Mouse (Mus musculus): ENCODE data around the gene Zbtb20.
"Not testable (repeated sequence)": the region's sequence is repeated elsewhere in the genome, so short reads cannot be mapped to it uniquely, and the experiment has no call there.

The Zbtb20 gene

GRCm38 (mm10) chr16:42908896-42909295 lies 33.2 kb downstream of the Zbtb20 start:
- ATAC-seq (ENCODE audit: insufficient number of reproducible peaks, low FRiP score, low TSS enrichment) = no peak

DNA sequence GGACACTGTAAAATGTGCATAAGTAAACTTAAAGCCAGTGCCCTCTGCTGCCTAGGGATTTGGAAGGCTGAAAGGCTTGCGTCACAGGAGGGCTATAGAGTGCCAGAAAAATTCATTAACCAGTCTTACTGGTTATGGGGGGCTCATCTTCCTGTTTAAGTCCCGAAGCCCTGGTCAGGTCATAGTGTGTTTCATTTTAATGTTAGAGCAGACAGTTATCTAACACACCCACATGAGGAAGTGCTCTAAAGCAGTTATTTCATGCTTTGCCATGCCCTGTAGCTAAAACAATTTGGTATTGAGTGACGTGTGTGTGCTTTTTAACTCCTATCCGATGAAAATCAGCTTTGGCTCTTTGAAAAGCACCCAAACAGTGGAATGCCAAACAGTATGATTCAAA lies 34.3 kb downstream of the Zbtb20 start:
- ATAC-seq (ENCODE audit: insufficient number of reproducible peaks, low FRiP score, low TSS enrichment) = no peak

DNA sequence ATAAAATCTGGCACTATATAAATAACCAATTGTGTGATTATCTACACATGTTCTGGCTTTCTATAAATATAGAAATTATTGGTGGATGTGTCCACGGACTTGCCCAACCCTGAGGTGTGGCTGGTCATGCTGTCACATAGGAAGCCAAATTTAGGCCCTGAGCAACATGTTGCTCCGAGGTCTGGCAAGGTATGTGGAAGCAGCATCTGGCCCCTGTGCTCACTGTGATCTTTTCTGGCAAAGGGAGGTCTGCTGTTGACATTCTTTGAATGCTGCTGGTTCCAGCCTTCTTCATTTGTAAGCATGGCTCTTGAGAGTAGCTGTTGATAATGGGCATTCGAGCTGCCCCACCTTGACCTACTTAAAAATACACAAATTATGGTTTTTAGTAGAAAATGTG lies 35.0 kb downstream of the Zbtb20 start:
- 0 out of 2 replicates have a peak, but pooled peaks have one; percentile 56 for ATAC-seq (ENCODE audit: insufficient number of reproducible peaks, low FRiP score, low TSS enrichment)

GRCm38 (mm10) chr16:42911326-42911725 lies 35.6 kb downstream of the Zbtb20 start:
- ATAC-seq (ENCODE audit: insufficient number of reproducible peaks, low FRiP score, low TSS enrichment) = no peak

DNA sequence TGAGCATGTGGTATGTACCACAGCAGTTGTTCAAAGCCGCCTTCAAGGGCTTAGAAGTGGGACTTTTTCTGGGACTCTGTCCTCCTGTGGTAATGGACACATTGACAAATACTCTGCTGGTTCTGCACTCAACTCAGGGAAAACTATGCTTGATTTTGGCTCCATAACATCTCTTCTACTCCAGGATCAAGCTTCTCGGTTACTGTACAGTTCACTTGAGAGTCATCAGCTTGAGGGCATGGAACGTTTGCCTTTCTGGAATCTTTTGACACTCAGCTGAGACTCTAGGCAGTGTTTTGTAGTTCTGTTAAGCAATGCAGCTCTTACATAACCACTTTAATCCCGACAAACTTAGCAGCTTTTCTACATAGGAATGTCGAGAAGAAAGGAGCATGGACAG lies 36.1 kb downstream of the Zbtb20 start:
- no peak for ATAC-seq (ENCODE audit: insufficient number of reproducible peaks, low FRiP score, low TSS enrichment)

DNA sequence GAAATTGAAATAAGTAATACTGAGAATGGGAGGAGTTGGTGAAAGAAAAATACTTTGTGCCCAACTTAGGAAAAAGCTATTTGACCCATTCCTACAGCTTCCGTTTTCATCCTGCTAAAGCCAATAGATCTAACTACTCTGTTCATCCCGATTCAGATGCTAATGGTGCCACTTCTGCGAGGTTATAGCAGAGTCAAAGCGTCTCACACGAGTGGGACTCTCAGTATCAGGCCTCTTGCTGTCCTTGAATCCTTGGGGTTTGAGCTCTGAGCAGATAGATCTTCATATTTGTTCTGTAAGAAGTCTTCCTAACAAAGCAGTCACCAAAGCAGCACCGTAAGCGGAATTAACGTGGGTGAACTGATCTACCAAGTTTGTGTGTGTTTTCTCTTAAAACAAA lies 37.6 kb downstream of the Zbtb20 start:
- ATAC-seq (ENCODE audit: insufficient number of reproducible peaks, low FRiP score, low TSS enrichment) = no peak

DNA sequence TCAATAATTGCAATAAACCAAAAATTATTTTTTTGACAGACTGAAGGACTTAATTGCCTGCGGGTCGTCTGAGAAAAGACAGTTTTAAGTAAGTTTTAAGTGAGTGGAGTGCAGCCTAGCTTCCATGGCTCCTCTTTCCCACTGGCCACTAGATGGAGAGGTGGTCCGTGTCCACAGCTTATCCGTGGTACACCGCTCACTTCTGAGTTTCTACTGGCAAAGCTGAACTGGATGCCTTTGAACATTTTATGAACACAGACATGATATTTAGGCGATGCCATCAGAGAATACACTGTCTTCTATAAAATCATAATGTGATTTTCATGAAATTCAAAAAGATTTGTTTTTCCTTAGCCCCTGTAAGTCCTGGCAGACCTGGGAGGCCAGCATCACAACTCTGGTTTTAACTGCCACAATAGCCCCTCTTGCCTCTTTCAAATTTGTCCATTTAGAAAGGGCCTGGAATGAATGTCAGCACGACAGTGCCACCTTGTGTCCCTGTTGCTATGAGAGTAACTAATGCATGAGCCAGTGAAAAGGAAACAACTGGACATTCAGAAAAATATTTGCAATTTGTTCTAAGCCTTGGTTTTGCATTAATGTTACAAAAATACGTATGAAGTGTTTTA lies 38.9 kb downstream of the Zbtb20 start:
- no peak; the same call in 1 of the 2 replicates for ATAC-seq (ENCODE audit: insufficient number of reproducible peaks, low FRiP score, low TSS enrichment)

DNA sequence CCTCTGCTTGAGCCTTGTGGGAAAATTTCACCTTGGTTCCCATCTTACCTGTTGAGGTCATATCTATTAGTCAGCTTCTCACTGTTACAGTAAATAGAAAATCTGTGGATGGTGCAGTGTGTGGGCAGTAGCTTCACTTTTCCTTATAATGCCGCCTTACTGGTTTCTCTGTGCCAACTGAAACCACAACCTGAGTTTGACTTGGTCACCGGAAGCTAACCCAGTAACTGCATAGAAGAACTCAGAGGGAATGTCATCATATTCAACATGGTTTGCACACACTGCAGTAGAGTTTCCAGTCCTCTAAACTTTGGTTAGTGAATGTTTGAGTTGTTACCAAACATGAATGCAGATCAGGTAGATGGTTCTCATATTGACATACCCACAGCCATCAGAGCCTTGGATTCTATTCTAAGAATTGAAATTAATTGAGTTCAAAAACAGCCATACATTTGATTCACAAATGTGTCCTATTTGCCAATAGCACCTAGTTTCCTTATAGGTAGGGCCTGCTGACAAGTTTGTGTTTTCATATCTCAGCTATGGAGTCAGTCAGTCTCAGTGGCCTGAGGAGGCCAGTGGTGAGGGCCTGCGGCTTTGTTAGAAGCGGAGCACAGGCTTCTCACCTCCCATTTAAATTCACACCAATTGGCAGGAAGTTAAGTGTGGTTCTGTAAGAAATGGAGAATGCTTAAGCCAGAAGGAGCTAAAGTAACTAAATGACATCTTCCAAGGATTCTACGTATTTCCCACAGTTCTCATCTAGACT lies 44.5 kb downstream of the Zbtb20 start:
- ATAC-seq (ENCODE audit: insufficient number of reproducible peaks, low FRiP score, low TSS enrichment) = no peak

DNA sequence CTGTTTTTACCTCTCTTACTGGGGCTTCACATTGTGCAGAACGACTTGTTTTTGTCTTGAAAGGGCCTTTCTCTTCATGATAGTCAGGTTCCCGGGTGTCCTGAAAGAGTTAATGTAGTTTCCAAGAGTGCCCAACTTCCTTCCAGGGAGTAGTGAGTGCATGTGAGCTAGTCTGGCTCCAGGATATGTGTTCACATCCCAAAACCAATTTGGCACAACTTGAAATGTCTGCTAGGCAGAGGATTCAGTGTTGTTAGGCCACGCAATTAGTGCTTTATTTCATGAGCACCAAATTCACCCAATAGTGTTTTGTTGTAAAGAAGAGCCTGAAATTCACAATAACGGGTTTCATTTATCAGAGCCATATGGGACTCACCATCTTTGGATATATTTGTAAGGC lies 45.8 kb downstream of the Zbtb20 start:
- ATAC-seq (ENCODE audit: insufficient number of reproducible peaks, low FRiP score, low TSS enrichment) = no peak

- ATAC-seq (ENCODE audit: insufficient number of reproducible peaks, low FRiP score, low TSS enrichment) = no peak
These were observed 62.5 kb downstream of the Zbtb20 start for GRCm38 (mm10) chr16:42938211-42938610.

- ATAC-seq (ENCODE audit: insufficient number of reproducible peaks, low FRiP score, low TSS enrichment) = no peak
These were observed 71.3 kb downstream of the Zbtb20 start for GRCm38 (mm10) chr16:42947016-42947415.

- ATAC-seq (ENCODE audit: insufficient number of reproducible peaks, low FRiP score, low TSS enrichment) = not testable (repeated sequence)
These were observed 79.7 kb downstream of the Zbtb20 start for GRCm38 (mm10) chr16:42955401-42955800.

GRCm38 (mm10) chr16:42972872-42973271 lies 97.2 kb downstream of the Zbtb20 start:
- ATAC-seq (ENCODE audit: insufficient number of reproducible peaks, low FRiP score, low TSS enrichment) = no peak

GRCm38 (mm10) chr16:42998896-42999295 lies 123.2 kb downstream of the Zbtb20 start:
- no peak for ATAC-seq (ENCODE audit: insufficient number of reproducible peaks, low FRiP score, low TSS enrichment)

- peak; percentile 96 for ATAC-seq (ENCODE audit: insufficient number of reproducible peaks, low FRiP score, low TSS enrichment)
These were observed 150.7 kb downstream of the Zbtb20 start for GRCm38 (mm10) chr16:43026351-43026750.

GRCm38 (mm10) chr16:43029243-43029642 lies 153.6 kb downstream of the Zbtb20 start:
- ATAC-seq (ENCODE audit: insufficient number of reproducible peaks, low FRiP score, low TSS enrichment) = peak; percentile 66; the same call in 1 of the 2 replicates

GRCm38 (mm10) chr16:43035709-43036108 lies 160.0 kb downstream of the Zbtb20 start:
- ATAC-seq (ENCODE audit: insufficient number of reproducible peaks, low FRiP score, low TSS enrichment) = no peak

GRCm38 (mm10) chr16:43036510-43036909 lies 160.8 kb downstream of the Zbtb20 start:
- no peak for ATAC-seq (ENCODE audit: insufficient number of reproducible peaks, low FRiP score, low TSS enrichment)

DNA sequence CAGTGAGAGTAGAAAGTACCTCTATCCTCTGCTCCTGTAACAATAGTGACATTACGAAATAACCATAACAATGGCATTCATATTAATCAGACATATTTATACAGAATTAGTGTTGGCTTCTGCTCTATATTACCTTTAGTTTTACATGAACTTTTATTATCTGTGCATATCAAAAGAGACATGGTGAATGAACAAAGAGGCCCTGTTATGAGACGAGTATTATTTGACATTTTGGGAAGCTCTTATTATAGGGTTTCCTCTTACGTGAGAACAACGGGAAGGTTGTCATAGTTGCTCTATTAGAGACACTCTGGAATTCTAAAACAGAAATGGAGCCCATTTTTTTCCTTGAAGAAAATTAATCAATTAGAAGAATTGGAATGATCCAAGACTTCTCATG lies 161.6 kb downstream of the Zbtb20 start:
- no peak for ATAC-seq (ENCODE audit: insufficient number of reproducible peaks, low FRiP score, low TSS enrichment)

GRCm38 (mm10) chr16:43045611-43046010 lies 169.9 kb downstream of the Zbtb20 start:
- ATAC-seq (ENCODE audit: insufficient number of reproducible peaks, low FRiP score, low TSS enrichment) = no peak

DNA sequence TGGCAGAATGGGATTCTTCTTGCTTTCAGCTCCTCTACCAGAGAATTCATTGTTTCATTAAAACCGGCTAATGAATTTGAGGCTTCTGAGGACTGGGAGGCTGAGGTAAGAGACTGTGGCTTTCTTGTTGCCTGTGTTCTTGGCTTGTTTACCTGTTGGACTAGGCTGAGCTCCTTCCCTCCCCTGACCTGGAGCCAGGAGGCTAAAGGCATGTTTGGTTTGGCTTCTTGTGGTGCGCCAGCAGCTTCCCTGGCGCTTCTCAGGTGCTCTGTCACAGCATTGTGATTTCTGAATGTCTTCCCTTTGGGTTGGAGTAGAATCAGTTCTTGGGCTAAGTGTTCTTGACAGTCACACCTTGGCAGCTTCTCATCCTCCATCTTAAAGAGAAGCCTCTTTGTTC lies 171.0 kb downstream of the Zbtb20 start:
- no peak; the same call in 1 of the 2 replicates for ATAC-seq (ENCODE audit: insufficient number of reproducible peaks, low FRiP score, low TSS enrichment)

Measured in cerebellum, adult (tissue).